Mouse (Mus musculus) adrenal gland, adult 2 months (tissue): Measurements from ENCODE around the gene Flad1. TPM values are rescaled to one million over a fixed set of nuclear protein-coding genes. Genes with fewer than 3 reads are reported as not detected.

Source experiments
- DNase-seq: peaks from one replicate; pipeline ENCODE4 v3.0.0; 2021
- long read RNA-seq: library from polyadenylated mRNA; stranded (forward); transcript quantifications from one replicate; pipeline ENCODE4 v2.0.0, GENCODE M21; 2021
- polyA plus RNA-seq: library from polyadenylated mRNA; depleted of rRNA; stranded (reverse); fragments of >200 nt; gene quantifications from 2 replicates; pipeline ENCODE4 v1.2.3, GENCODE M21; 2012; rRNA removed
- total RNA-seq, 2 experiments: library from RNA; stranded (reverse); gene quantifications; 2 replicates each; pipeline ENCODE4 v1.2.3; 2021

Gene Flad1
- 10 to 100 TPM; 32.2 to 50.7 TPM for total RNA-seq
- 33.2 and 45.2 TPM in 2 replicates for polyA plus RNA-seq
- long read RNA-seq, transcript Flad1-204 (8 exons, 2,892 nt), result major isoform, 35 of 59 reads
- long read RNA-seq, partial matches to known transcripts, result 3 of 59 reads
- long read RNA-seq, other reads (novel, unspliced or antisense), result 18 of 59 reads

GRCm38 (mm10) chr3:89411490-89412393 lies at the start of gene Flad1:
Flad1 (minus strand) TSS chr3:89411870.
- DNase-seq, result peak; percentile 99

GRCm38 (mm10) chr3:89458965-89459807 lies 47.5 kb upstream of the Flad1 start:
- DNase-seq, result peak; percentile 92

GRCm38 (mm10) chr3:89458372-89458964 lies 46.8 kb upstream of the Flad1 start:
- DNase-seq, result peak; percentile 48

GRCm38 (mm10) chr3:89456726-89457665 lies 45.3 kb upstream of the Flad1 start:
- peak; percentile 71 for DNase-seq

- no peak for DNase-seq
Observed at GRCm38 (mm10) chr3:89455786-89456285, 44.2 kb upstream of the Flad1 start.

GRCm38 (mm10) chr3:89454401-89455177 lies 42.9 kb upstream of the Flad1 start, which contains the start of gene Pmvk:
Pmvk (plus strand) TSS chr3:89454541.
- no peak for DNase-seq

GRCm38 (mm10) chr3:89451916-89452315 lies 40.2 kb upstream of the Flad1 start:
- DNase-seq, result no peak

- DNase-seq, result peak; percentile 71
Observed at GRCm38 (mm10) chr3:89449541-89449940, 37.9 kb upstream of the Flad1 start.

GRCm38 (mm10) chr3:89448720-89449537 lies 37.3 kb upstream of the Flad1 start:
- DNase-seq, result peak; percentile 79

GRCm38 (mm10) chr3:89440691-89441090 lies 29.0 kb upstream of the Flad1 start:
- peak; percentile 78 for DNase-seq

GRCm38 (mm10) chr3:89437269-89437668 lies 25.6 kb upstream of the Flad1 start:
- no peak for DNase-seq

- DNase-seq, result peak; percentile 82
Observed at GRCm38 (mm10) chr3:89436176-89437113, 24.8 kb upstream of the Flad1 start, which contains the start of gene Pbxip1. Pbxip1 (plus strand) TSS chr3:89436706.

- no peak for DNase-seq
Observed at GRCm38 (mm10) chr3:89435041-89435440, 23.4 kb upstream of the Flad1 start.

- DNase-seq, result no peak
Observed at GRCm38 (mm10) chr3:89434532-89434931, 22.9 kb upstream of the Flad1 start.

GRCm38 (mm10) chr3:89432606-89433005 lies 20.9 kb upstream of the Flad1 start:
- no peak for DNase-seq

GRCm38 (mm10) chr3:89430171-89431159 lies 18.8 kb upstream of the Flad1 start, which contains the start of gene Pygo2:
Pygo2 (plus strand) TSS chr3:89430214.
- DNase-seq, result peak; percentile 99
